Mouse (Mus musculus) hindbrain, embryonic 16.5 days (tissue): ENCODE results near the gene Map3k7cl. TPM values are rescaled to one million over a fixed set of nuclear protein-coding genes. Genes with fewer than 3 reads are reported as not detected.

ENCODE experiments used
- ATAC-seq: fragments of 200-750 bp; cut with Nextera tagmentation; 2 replicates; pipeline ENCODE4 v1.8.0; 2017; ENCODE audit warnings: moderate TSS enrichment, moderate library complexity
- H3K27ac ChIP-seq: fragments of 300-500 bp; sonication (generic); 2 replicates; pipeline ENCODE4 v1.5.1; 2014; ENCODE audit warnings: low read depth, mild to moderate bottlenecking, control low read depth, low read length, moderate library complexity
- H3K27me3 ChIP-seq: fragments of 300-500 bp; sonication (generic); replicated peaks from 2 replicates; pipeline ENCODE4 v1.6.1; 2014; ENCODE audit warnings: low read length; ENCODE audit not compliant: control insufficient read depth, insufficient read depth
- H3K36me3 ChIP-seq: fragments of 300-500 bp; sonication (generic); 2 replicates; pipeline ENCODE4 v1.6.1; 2014; ENCODE audit warnings: mild to moderate bottlenecking, low read length, moderate library complexity, mixed read lengths; ENCODE audit not compliant: control insufficient read depth, insufficient read depth
- H3K4me1 ChIP-seq: fragments of 300-500 bp; sonication (generic); 2 replicates; pipeline ENCODE4 v1.6.1; 2014; ENCODE audit warnings: low read depth, low read length; ENCODE audit not compliant: control insufficient read depth, insufficient read depth
- H3K4me2 ChIP-seq: fragments of 300-500 bp; sonication (generic); 2 replicates; pipeline ENCODE4 v1.6.1; 2014; ENCODE audit warnings: mild to moderate bottlenecking, low read length, control low read depth, moderate library complexity
- H3K4me3 ChIP-seq: fragments of 300-500 bp; sonication (generic); 2 replicates; pipeline ENCODE4 v1.5.1; 2014; ENCODE audit warnings: mild to moderate bottlenecking, low read length, control low read depth, moderate library complexity
- H3K9ac ChIP-seq: fragments of 300-500 bp; sonication (generic); 2 replicates; pipeline ENCODE4 v1.6.1; 2014; ENCODE audit warnings: low read depth, mild to moderate bottlenecking, control low read depth, low read length, moderate library complexity
- H3K9me3 ChIP-seq: fragments of 300-500 bp; sonication (generic); 2 replicates; pipeline ENCODE4 v1.6.1; 2014; ENCODE audit warnings: mild to moderate bottlenecking, low read length, moderate library complexity; ENCODE audit not compliant: control insufficient read depth
- WGBS: fragments of 180-500 bp; shearing (Covaris S2); extraction: QIAGEN DNeasy Blood & Tissue Kit; methylation state at CpG from one replicate; pipeline ENCODE4 v1.1.7; 2014; 5-methylcytosine and 5-hydroxymethylcytosine counted together
- polyA plus RNA-seq: library from polyadenylated mRNA; unstranded; fragments of >200 nt; fragmentation: Nextera tagmentation; extraction: Ambion mirVana; gene quantifications from 2 replicates; pipeline ENCODE4 v1.2.1, GENCODE M21; 2015

The Map3k7cl gene
- polyA plus RNA-seq, 1 experiment from 2014 or later: not detected

GRCm38 (mm10) chr16:87623881-87624280 is 70.8 kb downstream of the Map3k7cl start:
- no peaks in the 10 kb centered on the region for H3K36me3 ChIP-seq
- H3K9me3 ChIP-seq: peaks cover 5% of the 10 kb centered on the region
- H3K27ac ChIP-seq: no peak overlapping the region
- no peak overlapping the region for H3K4me3 ChIP-seq
- H3K27me3 ChIP-seq: no peaks in the 10 kb centered on the region
- no peaks in the 10 kb centered on the region for H3K4me1 ChIP-seq
- ATAC-seq: no peak
- no peak overlapping the region for H3K9ac ChIP-seq
- WGBS: 91% methylated on average over 5 of the region's 5 CpGs
- H3K4me2 ChIP-seq: no peak overlapping the region

GRCm38 (mm10) chr16:87624937-87625336 is 71.8 kb downstream of the Map3k7cl start:
- ATAC-seq: no peak
- Histone ChIP-seq H3K27ac (no peak overlapping the region), H3K27me3 (no peaks in the 10 kb centered on the region), H3K36me3 (no peaks in the 10 kb centered on the region), H3K4me2 (no peak overlapping the region), H3K4me1 (no peaks in the 10 kb centered on the region), H3K4me3 (no peak overlapping the region), H3K9ac (no peak overlapping the region), H3K9me3 (peaks cover 5% of the 10 kb centered on the region)
- 97% methylated on average over 2 of the region's 2 CpGs for WGBS

- H3K4me1 ChIP-seq: no peaks in the 10 kb centered on the region
- peaks cover 5% of the 10 kb centered on the region for H3K9me3 ChIP-seq
- H3K4me3 ChIP-seq: no peak overlapping the region
- no peak overlapping the region for H3K9ac ChIP-seq
- no peak for ATAC-seq
- no peaks in the 10 kb centered on the region for H3K36me3 ChIP-seq
- H3K4me2 ChIP-seq: no peak overlapping the region
- no peaks in the 10 kb centered on the region for H3K27me3 ChIP-seq
- WGBS: 81% methylated on average over 3 of the region's 3 CpGs
- H3K27ac ChIP-seq: no peak overlapping the region
Measured at GRCm38 (mm10) chr16:87625341-87625740, 72.2 kb downstream of the Map3k7cl start.

GRCm38 (mm10) chr16:87625816-87626215 is 72.7 kb downstream of the Map3k7cl start:
- H3K4me3 ChIP-seq: no peak overlapping the region
- WGBS: 97% methylated on average over 8 of the region's 8 CpGs
- no peak for ATAC-seq
- peaks cover 5% of the 10 kb centered on the region for H3K9me3 ChIP-seq
- H3K27ac ChIP-seq: no peak overlapping the region
- H3K4me1 ChIP-seq: no peaks in the 10 kb centered on the region
- H3K27me3 ChIP-seq: no peaks in the 10 kb centered on the region
- H3K9ac ChIP-seq: no peak overlapping the region
- H3K4me2 ChIP-seq: no peak overlapping the region
- H3K36me3 ChIP-seq: no peaks in the 10 kb centered on the region

GRCm38 (mm10) chr16:87626696-87627095 is 73.6 kb downstream of the Map3k7cl start:
- no peak overlapping the region for H3K4me2 ChIP-seq
- ATAC-seq: no peak
- no peak overlapping the region for H3K4me3 ChIP-seq
- H3K27ac ChIP-seq: no peak overlapping the region
- no peaks in the 10 kb centered on the region for H3K4me1 ChIP-seq
- no peaks in the 10 kb centered on the region for H3K27me3 ChIP-seq
- no peaks in the 10 kb centered on the region for H3K36me3 ChIP-seq
- H3K9me3 ChIP-seq: peaks cover 4% of the 10 kb centered on the region
- H3K9ac ChIP-seq: no peak overlapping the region
- 91% methylated on average over 4 of the region's 4 CpGs for WGBS

- Histone ChIP-seq H3K4me3 (no peak overlapping the region), H3K4me2 (no peak overlapping the region), H3K27ac (no peak overlapping the region), H3K27me3 (no peaks in the 10 kb centered on the region), H3K4me1 (no peaks in the 10 kb centered on the region), H3K9me3 (no peaks in the 10 kb centered on the region), H3K9ac (no peak overlapping the region), H3K36me3 (no peaks in the 10 kb centered on the region)
- no peak for ATAC-seq
Measured at GRCm38 (mm10) chr16:87634709-87635108, 81.6 kb downstream of the Map3k7cl start.

- Histone ChIP-seq H3K27me3 (no peaks in the 10 kb centered on the region), H3K9me3 (no peaks in the 10 kb centered on the region), H3K4me2 (no peak overlapping the region), H3K36me3 (no peaks in the 10 kb centered on the region), H3K27ac (no peak overlapping the region), H3K4me3 (no peak overlapping the region), H3K4me1 (no peaks in the 10 kb centered on the region), H3K9ac (no peak overlapping the region)
- no peak for ATAC-seq
- 94% methylated on average over 6 of the region's 6 CpGs for WGBS
Measured at GRCm38 (mm10) chr16:87635213-87635755, 82.2 kb downstream of the Map3k7cl start.

GRCm38 (mm10) chr16:87635841-87636240 is 82.7 kb downstream of the Map3k7cl start:
- Histone ChIP-seq H3K4me1 (no peaks in the 10 kb centered on the region), H3K9me3 (no peaks in the 10 kb centered on the region), H3K27me3 (no peaks in the 10 kb centered on the region), H3K4me3 (no peak overlapping the region), H3K27ac (no peak overlapping the region), H3K4me2 (no peak overlapping the region), H3K36me3 (no peaks in the 10 kb centered on the region), H3K9ac (no peak overlapping the region)
- 76% methylated on average over 4 of the region's 4 CpGs for WGBS
- no peak for ATAC-seq

GRCm38 (mm10) chr16:87638098-87638497 is 85.0 kb downstream of the Map3k7cl start:
- Histone ChIP-seq H3K36me3 (no peaks in the 10 kb centered on the region), H3K4me2 (no peak overlapping the region), H3K27me3 (no peaks in the 10 kb centered on the region), H3K4me3 (no peak overlapping the region), H3K9me3 (no peaks in the 10 kb centered on the region), H3K9ac (no peak overlapping the region), H3K27ac (no peak overlapping the region), H3K4me1 (no peaks in the 10 kb centered on the region)
- no peak for ATAC-seq
- 68% methylated on average over 1 of the region's 1 CpGs for WGBS

GRCm38 (mm10) chr16:87642234-87642633 is 89.1 kb downstream of the Map3k7cl start:
- H3K27ac ChIP-seq: no peak overlapping the region
- WGBS: 96% methylated on average over 7 of the region's 7 CpGs
- ATAC-seq: no peak
- H3K9me3 ChIP-seq: no peaks in the 10 kb centered on the region
- no peak overlapping the region for H3K4me2 ChIP-seq
- H3K36me3 ChIP-seq: no peaks in the 10 kb centered on the region
- no peaks in the 10 kb centered on the region for H3K4me1 ChIP-seq
- H3K4me3 ChIP-seq: no peak overlapping the region
- no peaks in the 10 kb centered on the region for H3K27me3 ChIP-seq
- no peak overlapping the region for H3K9ac ChIP-seq
